Mouse (Mus musculus) forebrain, postnatal 0 days (tissue): ENCODE measurements around the gene Txnrd2. TPM values are rescaled to one million over a fixed set of nuclear protein-coding genes. Genes with fewer than 3 reads are reported as not detected.

ENCODE experiments used
- ATAC-seq: fragments of 200-750 bp; cut with Nextera tagmentation; 2 replicates; pipeline ENCODE4 v1.8.0; 2017; ENCODE audit warnings: mild to moderate bottlenecking, moderate library complexity
- DNase-seq: peaks from one replicate; pipeline ENCODE4 v3.0.0-alpha.2; 2015
- H3K27ac ChIP-seq: fragments of 300-500 bp; sonication (generic); 2 replicates; pipeline ENCODE4 v1.5.1; 2014; ENCODE audit warnings: low read depth, mild to moderate bottlenecking, antibody characterized with exemption, low read length, moderate library complexity, mixed read lengths
- H3K27me3 ChIP-seq: fragments of 300-500 bp; sonication (generic); 2 replicates; pipeline ENCODE4 v1.6.1; 2014; ENCODE audit warnings: mild to moderate bottlenecking, low read length, mixed read lengths; ENCODE audit not compliant: insufficient read depth
- H3K36me3 ChIP-seq: fragments of 300-500 bp; sonication (generic); 2 replicates; pipeline ENCODE4 v1.6.1; 2014; ENCODE audit warnings: mild to moderate bottlenecking, moderate library complexity; ENCODE audit not compliant: insufficient read depth
- H3K4me1 ChIP-seq: fragments of 300-500 bp; sonication (generic); 2 replicates; pipeline ENCODE4 v1.6.1; 2014; ENCODE audit warnings: antibody characterized with exemption; ENCODE audit not compliant: insufficient read depth
- H3K4me2 ChIP-seq: fragments of 300-500 bp; sonication (generic); 2 replicates; pipeline ENCODE4 v1.6.1; 2014; ENCODE audit warnings: low read depth, mild to moderate bottlenecking, moderate library complexity
- H3K4me3 ChIP-seq: fragments of 300-500 bp; sonication (generic); 2 replicates; pipeline ENCODE4 v1.5.1; 2014; ENCODE audit warnings: low read depth, low read length, mixed read lengths
- H3K9ac ChIP-seq: fragments of 300-500 bp; sonication (generic); 2 replicates; pipeline ENCODE4 v1.6.1; 2014; ENCODE audit warnings: mild to moderate bottlenecking
- H3K9me3 ChIP-seq: fragments of 300-500 bp; sonication (generic); 2 replicates; pipeline ENCODE4 v1.6.1; 2016; ENCODE audit warnings: low read length
- CTCF ChIP-seq: sonication (generic); IDR thresholded peaks from 2 replicates; pipeline ENCODE4 v1.5.1; 2016; ENCODE audit warnings: antibody characterized with exemption, control low read depth, low read depth
- WGBS: fragments of 180-500 bp; shearing (Covaris S2); extraction: QIAGEN DNeasy Blood & Tissue Kit; methylation state at CpG from one replicate; pipeline ENCODE4 v1.1.7; 2014; 5-methylcytosine and 5-hydroxymethylcytosine counted together
- polyA plus RNA-seq: library from polyadenylated mRNA; unstranded; fragments of >200 nt; fragmentation: Nextera tagmentation; extraction: Ambion mirVana; gene quantifications from 2 replicates; pipeline ENCODE4 v1.2.1, GENCODE M21; 2015
- total RNA-seq: library from RNA; depleted of rRNA; stranded (reverse); fragments of >200 nt; gene quantifications from 2 replicates; pipeline ENCODE4 v1.2.3, GENCODE M21; 2014

Gene Txnrd2
- total and polyA plus RNA-seq, 2 experiments from 2014 or later = 9.7 to 34.4 TPM

GRCm38 (mm10) chr16:18409776-18410175, 16.4 kb upstream of the Txnrd2 start:
- H3K27ac ChIP-seq = no peak overlapping the region
- 73% methylated on average over 4 of the region's 4 CpGs for WGBS
- H3K9ac ChIP-seq = no peak overlapping the region
- H3K4me1 ChIP-seq = no peaks in the 10 kb centered on the region
- no peaks in the 10 kb centered on the region for H3K27me3 ChIP-seq
- peaks cover 57% of the 10 kb centered on the region for H3K36me3 ChIP-seq
- ATAC-seq (no peak), DNase-seq (no peak)
- H3K4me3 ChIP-seq = no peak overlapping the region
- H3K9me3 ChIP-seq = no peaks in the 10 kb centered on the region
- TF ChIP-seq CTCF = no peak
- H3K4me2 ChIP-seq = no peak overlapping the region

DNA sequence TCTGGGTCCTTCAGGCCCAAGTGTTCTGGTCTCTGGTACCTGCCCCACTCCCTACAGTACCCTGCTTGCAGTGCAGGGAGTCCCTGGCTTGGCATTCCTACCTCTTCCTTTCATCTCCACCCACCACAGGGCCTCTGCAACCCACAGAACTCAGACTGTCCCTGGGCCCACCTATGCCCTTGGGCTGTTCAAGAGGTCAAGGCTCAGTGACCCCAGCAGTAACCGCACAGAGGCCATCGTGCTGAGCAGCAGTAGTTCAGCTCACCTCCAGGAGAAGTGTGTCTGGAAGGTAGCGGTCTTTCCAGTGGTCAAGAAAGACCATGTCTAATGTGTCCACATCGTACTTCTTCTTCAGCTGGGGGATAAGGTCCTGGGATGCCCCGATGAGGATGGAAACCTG, 15.8 kb upstream of the Txnrd2 start:
- no peaks in the 10 kb centered on the region for H3K27me3 ChIP-seq
- no peak for ATAC-seq
- no peaks in the 10 kb centered on the region for H3K4me1 ChIP-seq
- DNase-seq = no peak
- 89% methylated on average over 5 of the region's 5 CpGs for WGBS
- no peak for TF ChIP-seq CTCF
- H3K36me3 ChIP-seq = peaks cover 52% of the 10 kb centered on the region
- no peak overlapping the region for H3K9ac ChIP-seq
- no peak overlapping the region for H3K27ac ChIP-seq
- H3K9me3 ChIP-seq = no peaks in the 10 kb centered on the region
- H3K4me3 ChIP-seq = no peak overlapping the region
- H3K4me2 ChIP-seq = no peak overlapping the region

DNA sequence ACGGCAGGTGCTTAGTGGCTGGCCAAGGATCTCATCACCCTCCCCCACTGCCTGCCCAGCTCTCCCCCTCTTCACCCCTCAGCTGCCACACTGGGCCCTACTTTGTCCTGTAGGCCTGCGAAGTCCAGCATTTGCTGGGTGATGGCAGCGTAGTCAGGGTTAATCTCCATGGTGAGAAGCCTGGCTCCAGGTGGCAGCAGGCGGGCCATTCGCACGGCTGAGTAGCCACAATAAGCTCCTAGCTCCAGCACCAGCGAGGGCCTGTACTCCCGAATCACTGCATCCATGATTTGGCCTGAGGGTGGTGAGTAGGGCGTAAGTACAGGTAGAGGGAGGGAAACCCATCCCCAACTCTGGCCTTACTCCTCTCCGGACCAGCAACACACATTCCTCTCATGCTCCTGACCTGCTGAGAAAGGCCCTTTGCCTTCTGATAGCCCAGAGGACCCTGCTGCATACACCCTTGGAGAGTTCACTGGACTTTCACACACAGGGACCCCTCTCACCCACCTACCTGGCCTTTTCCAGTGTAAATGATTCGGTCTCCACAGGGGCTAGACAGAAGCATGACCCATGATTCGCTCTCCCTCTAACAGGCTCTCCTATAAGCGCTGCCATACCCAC, 15.0 kb upstream of the Txnrd2 start:
- H3K27me3 ChIP-seq = no peaks in the 10 kb centered on the region
- no peaks in the 10 kb centered on the region for H3K9me3 ChIP-seq
- H3K4me1 ChIP-seq = no peaks in the 10 kb centered on the region
- TF ChIP-seq CTCF = no peak
- H3K4me2 ChIP-seq = no peak overlapping the region
- H3K36me3 ChIP-seq = peaks cover 48% of the 10 kb centered on the region
- no peak for ATAC-seq
- no peak overlapping the region for H3K27ac ChIP-seq
- no peak overlapping the region for H3K9ac ChIP-seq
- no peak for DNase-seq
- no peak overlapping the region for H3K4me3 ChIP-seq
- 55% methylated on average over 13 of the region's 13 CpGs for WGBS

DNA sequence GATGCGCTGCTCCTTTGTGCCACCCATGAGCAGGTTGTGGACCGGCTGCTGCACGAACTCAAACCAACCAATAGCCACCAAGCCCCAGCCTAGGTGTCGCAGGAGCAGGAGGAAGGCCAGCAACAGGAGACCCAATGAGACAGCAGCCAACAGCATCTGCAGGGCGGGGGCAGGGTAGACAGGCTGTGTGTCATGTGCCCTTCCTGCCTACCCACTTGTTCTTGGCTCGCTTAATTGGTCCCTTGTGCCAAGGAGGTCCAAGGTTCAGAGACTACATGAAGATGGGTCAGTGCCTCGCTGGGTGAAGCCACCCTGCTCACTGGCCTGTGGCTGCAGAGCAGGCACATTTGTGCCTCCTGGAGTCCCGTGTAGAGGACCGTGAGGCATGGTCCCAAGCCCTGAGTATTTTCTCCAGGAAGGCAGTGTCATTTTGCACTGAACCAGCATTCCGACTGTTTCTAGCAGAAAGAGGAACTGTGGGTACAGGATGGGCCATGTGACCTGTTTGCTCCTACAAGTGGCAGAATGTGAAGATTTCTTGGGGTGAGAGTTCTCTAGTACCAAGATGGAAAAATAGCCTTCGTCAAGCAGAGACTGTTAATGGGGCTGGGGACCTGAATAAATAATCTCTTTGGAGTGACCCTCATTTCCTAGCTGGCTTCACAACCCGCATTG, 14.2 kb upstream of the Txnrd2 start:
- no peak overlapping the region for H3K27ac ChIP-seq
- no peaks in the 10 kb centered on the region for H3K9me3 ChIP-seq
- no peaks in the 10 kb centered on the region for H3K27me3 ChIP-seq
- ATAC-seq (no peak), DNase-seq (no peak)
- H3K4me3 ChIP-seq = no peak overlapping the region
- WGBS = 83% methylated on average over 12 of the region's 12 CpGs
- TF ChIP-seq CTCF = no peak
- no peak overlapping the region for H3K4me2 ChIP-seq
- peaks cover 48% of the 10 kb centered on the region for H3K36me3 ChIP-seq
- H3K4me1 ChIP-seq = no peaks in the 10 kb centered on the region
- H3K9ac ChIP-seq = no peak overlapping the region

GRCm38 (mm10) chr16:18413032-18413816, 13.0 kb upstream of the Txnrd2 start:
- DNase-seq (no peak), ATAC-seq (no peak)
- Histone ChIP-seq H3K9ac (no peak overlapping the region), H3K4me3 (no peak overlapping the region), H3K27ac (no peak overlapping the region), H3K4me2 (no peak overlapping the region), H3K4me1 (no peaks in the 10 kb centered on the region), H3K27me3 (no peaks in the 10 kb centered on the region), H3K36me3 (peaks cover 42% of the 10 kb centered on the region), H3K9me3 (no peaks in the 10 kb centered on the region)
- WGBS = 88% methylated on average over 7 of the region's 7 CpGs
- TF ChIP-seq CTCF = no peak

DNA sequence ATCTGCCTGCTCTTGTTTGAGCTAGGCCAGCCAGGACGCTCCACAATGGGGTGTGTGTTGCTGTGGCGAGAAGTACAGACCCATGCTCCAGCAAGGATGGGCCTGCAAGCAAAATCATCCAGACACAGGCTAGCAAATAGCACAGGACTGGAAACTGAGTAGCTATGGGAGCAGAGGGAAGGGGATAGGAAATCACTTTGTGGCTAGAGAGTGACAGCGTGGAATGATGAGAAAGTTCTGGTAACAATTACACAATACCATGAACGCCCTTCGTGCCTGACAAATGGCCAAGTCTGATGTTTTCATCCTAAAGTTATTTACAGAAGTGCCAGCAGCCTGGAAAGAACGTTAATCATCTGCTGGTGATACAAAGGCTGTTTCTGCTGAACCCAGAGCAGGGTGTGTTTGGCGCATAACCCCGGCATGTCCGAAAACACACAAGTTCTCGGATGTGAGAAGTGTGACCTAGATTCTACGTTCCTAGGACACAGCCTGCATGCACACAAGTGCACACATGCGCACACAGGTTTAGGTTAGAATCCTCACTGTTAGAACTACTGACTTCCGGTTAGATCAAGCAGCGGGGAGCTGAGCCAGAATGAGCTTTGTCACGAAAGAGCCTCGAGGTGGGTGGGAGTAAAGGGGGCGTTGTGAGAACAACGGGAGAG, 10.0 kb upstream of the Txnrd2 start:
- H3K27ac ChIP-seq = peak overlapping the region; percentile 45; the same call in 1 of the 2 replicates
- no peak for TF ChIP-seq CTCF
- 64% methylated on average over 18 of the region's 18 CpGs for WGBS
- H3K4me3 ChIP-seq = no peak overlapping the region
- no peaks in the 10 kb centered on the region for H3K9me3 ChIP-seq
- no peak overlapping the region for H3K9ac ChIP-seq
- peaks cover 18% of the 10 kb centered on the region; the same call in 1 of the 2 replicates for H3K36me3 ChIP-seq
- 0 out of 2 replicates have a peak, but pooled peaks have one; percentile 21 for ATAC-seq
- DNase-seq = no peak
- H3K27me3 ChIP-seq = no peaks in the 10 kb centered on the region
- H3K4me1 ChIP-seq = no peaks in the 10 kb centered on the region
- H3K4me2 ChIP-seq = no peak overlapping the region

DNA sequence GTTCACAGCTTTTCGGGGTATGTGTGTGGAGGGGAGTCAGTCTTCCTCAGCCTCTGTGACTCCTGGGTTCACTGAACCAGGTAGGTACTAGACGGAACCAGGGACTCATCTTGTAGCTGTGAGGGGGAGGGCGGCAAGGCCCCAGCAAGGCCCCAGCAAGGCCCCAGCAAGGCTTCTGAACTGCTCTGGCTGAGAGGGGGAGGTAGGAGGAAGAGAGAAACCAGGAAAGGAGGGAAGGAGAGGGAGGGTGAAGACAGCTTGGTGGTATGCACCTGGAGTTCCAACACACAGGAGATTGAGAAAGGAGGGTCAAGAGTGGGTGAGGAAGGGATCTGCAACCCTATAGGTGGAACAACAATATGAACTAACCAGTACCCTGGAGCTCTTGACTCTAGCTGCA, 9.3 kb upstream of the Txnrd2 start:
- DNase-seq (no peak), ATAC-seq (no peak)
- Histone ChIP-seq H3K9me3 (no peaks in the 10 kb centered on the region), H3K27ac (peak overlapping the region; percentile 45; the same call in 1 of the 2 replicates), H3K4me2 (no peak overlapping the region), H3K27me3 (no peaks in the 10 kb centered on the region), H3K9ac (no peak overlapping the region), H3K4me1 (no peaks in the 10 kb centered on the region), H3K36me3 (peaks cover 16% of the 10 kb centered on the region), H3K4me3 (no peak overlapping the region)
- no peak for TF ChIP-seq CTCF
- 93% methylated on average over 3 of the region's 3 CpGs for WGBS
